Mouse (Mus musculus): ENCODE measurements at regions not wholly inside any gene's neighbourhood (a gene's known extent, or its start where the extent isn't known, plus 50 kb on each side); places are given as distances from the start of the nearest gene placed in this dataset.

- H3K36me3 ChIP-seq (replicated peaks; ENCODE audit: insufficient read depth, low read length): no peaks in the 10 kb centered on the region
- H3K27me3 ChIP-seq (ENCODE audit: insufficient read depth, low read length): no peaks in the 10 kb centered on the region
- H3K4me1 ChIP-seq (ENCODE audit: insufficient read depth): no peaks in the 10 kb centered on the region
- no peak for TF ChIP-seq CTCF (IDR thresholded peaks at IDR 0.05; ENCODE audit: low read depth)
- no peak for TF ChIP-seq EP300 (IDR thresholded peaks at IDR 0.05; ENCODE audit: low read depth)
- WGBS (ENCODE audit: insufficient replicate concordance): 62% methylated on average over 2 of the region's 2 CpGs
- no peak overlapping the region for H3K27ac ChIP-seq (ENCODE audit: low read depth)
- DNase-seq (no peak), ATAC-seq (no peak)
- no peak overlapping the region for H3K4me2 ChIP-seq (ENCODE audit: low read depth, low read length)
- no peaks in the 10 kb centered on the region for H3K9me3 ChIP-seq (ENCODE audit: low read length)
- no peak overlapping the region for H3K9ac ChIP-seq (replicated peaks)
- no peak overlapping the region for H3K4me3 ChIP-seq (ENCODE audit: low read depth, low read length)
Observed at GRCm38 (mm10) chr11:19420143-19420542, 401.4 kb upstream of the Meis1 start.

GRCm38 (mm10) chr11:19423268-19423667 is 404.5 kb upstream of the Meis1 start:
- no peak overlapping the region for H3K4me3 ChIP-seq (ENCODE audit: low read depth, low read length)
- no peaks in the 10 kb centered on the region for H3K9me3 ChIP-seq (ENCODE audit: low read length)
- no peaks in the 10 kb centered on the region for H3K27me3 ChIP-seq (ENCODE audit: insufficient read depth, low read length)
- DNase-seq: no peak
- no peaks in the 10 kb centered on the region for H3K36me3 ChIP-seq (replicated peaks; ENCODE audit: insufficient read depth, low read length)
- TF ChIP-seq CTCF (IDR thresholded peaks at IDR 0.05; ENCODE audit: low read depth): no peak
- TF ChIP-seq EP300 (IDR thresholded peaks at IDR 0.05; ENCODE audit: low read depth): no peak
- H3K9ac ChIP-seq (replicated peaks): no peak overlapping the region
- ATAC-seq: no peak
- H3K27ac ChIP-seq (ENCODE audit: low read depth): no peak overlapping the region
- no peaks in the 10 kb centered on the region for H3K4me1 ChIP-seq (ENCODE audit: insufficient read depth)
- no peak overlapping the region for H3K4me2 ChIP-seq (ENCODE audit: low read depth, low read length)

- H3K4me2 ChIP-seq (ENCODE audit: low read depth, low read length): no peak overlapping the region
- no peak overlapping the region for H3K4me3 ChIP-seq (ENCODE audit: low read depth, low read length)
- H3K27ac ChIP-seq (ENCODE audit: low read depth): no peak overlapping the region
- H3K9me3 ChIP-seq (ENCODE audit: low read length): no peaks in the 10 kb centered on the region
- no peak overlapping the region for H3K9ac ChIP-seq (replicated peaks)
- no peak for TF ChIP-seq EP300 (IDR thresholded peaks at IDR 0.05; ENCODE audit: low read depth)
- no peak for TF ChIP-seq CTCF (IDR thresholded peaks at IDR 0.05; ENCODE audit: low read depth)
- no peaks in the 10 kb centered on the region for H3K36me3 ChIP-seq (replicated peaks; ENCODE audit: insufficient read depth, low read length)
- no peak for DNase-seq
- no peaks in the 10 kb centered on the region for H3K4me1 ChIP-seq (ENCODE audit: insufficient read depth)
- 58% methylated on average over 20 of the region's 20 CpGs for WGBS (ENCODE audit: insufficient replicate concordance)
- no peaks in the 10 kb centered on the region for H3K27me3 ChIP-seq (ENCODE audit: insufficient read depth, low read length)
- no peak for ATAC-seq
Observed at GRCm38 (mm10) chr11:19423841-19424815, 405.3 kb upstream of the Meis1 start.

GRCm38 (mm10) chr11:19427559-19427958 is 408.8 kb upstream of the Meis1 start:
- H3K36me3 ChIP-seq (replicated peaks; ENCODE audit: insufficient read depth, low read length): no peaks in the 10 kb centered on the region
- ATAC-seq (no peak), DNase-seq (no peak)
- no peaks in the 10 kb centered on the region for H3K9me3 ChIP-seq (ENCODE audit: low read length)
- H3K4me2 ChIP-seq (ENCODE audit: low read depth, low read length): no peak overlapping the region
- H3K27me3 ChIP-seq (ENCODE audit: insufficient read depth, low read length): no peaks in the 10 kb centered on the region
- no peak overlapping the region for H3K4me3 ChIP-seq (ENCODE audit: low read depth, low read length)
- no peaks in the 10 kb centered on the region for H3K4me1 ChIP-seq (ENCODE audit: insufficient read depth)
- no peak for TF ChIP-seq EP300 (IDR thresholded peaks at IDR 0.05; ENCODE audit: low read depth)
- TF ChIP-seq CTCF (IDR thresholded peaks at IDR 0.05; ENCODE audit: low read depth): no peak
- H3K27ac ChIP-seq (ENCODE audit: low read depth): no peak overlapping the region
- 79% methylated on average over 1 of the region's 1 CpGs for WGBS (ENCODE audit: insufficient replicate concordance)
- no peak overlapping the region for H3K9ac ChIP-seq (replicated peaks)

- ATAC-seq: no peak
- Histone ChIP-seq H3K36me3 (replicated peaks; ENCODE audit: insufficient read depth, low read length) (no peaks in the 10 kb centered on the region), H3K4me3 (ENCODE audit: low read depth, low read length) (no peak overlapping the region), H3K9me3 (ENCODE audit: low read length) (no peaks in the 10 kb centered on the region), H3K27ac (ENCODE audit: low read depth) (no peak overlapping the region), H3K4me2 (ENCODE audit: low read depth, low read length) (no peak overlapping the region), H3K4me1 (ENCODE audit: insufficient read depth) (no peaks in the 10 kb centered on the region), H3K27me3 (ENCODE audit: insufficient read depth, low read length) (no peaks in the 10 kb centered on the region), H3K9ac (replicated peaks) (no peak overlapping the region)
- TF ChIP-seq CTCF (IDR thresholded peaks at IDR 0.05; ENCODE audit: low read depth) (no peak), EP300 (IDR thresholded peaks at IDR 0.05; ENCODE audit: low read depth) (no peak)
- 82% methylated on average over 13 of the region's 13 CpGs for WGBS (ENCODE audit: insufficient replicate concordance)
- no peak for DNase-seq
Observed at GRCm38 (mm10) chr11:19433680-19434619, 415.2 kb upstream of the Meis1 start.

- Histone ChIP-seq H3K4me2 (ENCODE audit: low read depth, low read length) (no peak overlapping the region), H3K4me3 (ENCODE audit: low read depth, low read length) (no peak overlapping the region), H3K27ac (ENCODE audit: low read depth) (no peak overlapping the region), H3K27me3 (ENCODE audit: insufficient read depth, low read length) (no peaks in the 10 kb centered on the region), H3K9me3 (ENCODE audit: low read length) (no peaks in the 10 kb centered on the region), H3K4me1 (ENCODE audit: insufficient read depth) (no peaks in the 10 kb centered on the region), H3K9ac (replicated peaks) (no peak overlapping the region), H3K36me3 (replicated peaks; ENCODE audit: insufficient read depth, low read length) (no peaks in the 10 kb centered on the region)
- WGBS (ENCODE audit: insufficient replicate concordance): 76% methylated on average over 5 of the region's 5 CpGs
- no peak for ATAC-seq
- no peak for DNase-seq
- no peak for TF ChIP-seq EP300 (IDR thresholded peaks at IDR 0.05; ENCODE audit: low read depth)
- no peak for TF ChIP-seq CTCF (IDR thresholded peaks at IDR 0.05; ENCODE audit: low read depth)
Observed at GRCm38 (mm10) chr11:19438385-19438784, 419.6 kb upstream of the Meis1 start.
